Mouse (Mus musculus) midbrain, embryonic 14.5 days (tissue): ENCODE results near the gene 4930564D02Rik. TPM values are rescaled to one million over a fixed set of nuclear protein-coding genes. Genes with fewer than 3 reads are reported as not detected.

Experiments used
- ATAC-seq: fragments of 200-750 bp; cut with Nextera tagmentation; 2 replicates; pipeline ENCODE4 v1.8.0; 2017; ENCODE audit warnings: moderate number of reproducible peaks, moderate library complexity; ENCODE audit not compliant: low FRiP score, low TSS enrichment
- DNase-seq: peaks from one replicate; pipeline ENCODE4 v3.0.0-alpha.2; 2015
- H3K27ac ChIP-seq: fragments of 300-500 bp; sonication (generic); replicated peaks from 2 replicates; pipeline ENCODE4 v1.5.1; 2014; ENCODE audit warnings: mild to moderate bottlenecking, low read depth, low read length, moderate library complexity
- H3K27me3 ChIP-seq: fragments of 300-500 bp; sonication (generic); 2 replicates; pipeline ENCODE4 v1.6.1; 2014; ENCODE audit warnings: low read length, control low read depth, mixed read lengths; ENCODE audit not compliant: control insufficient read depth, insufficient read depth
- H3K36me3 ChIP-seq: fragments of 300-500 bp; sonication (generic); 2 replicates; pipeline ENCODE4 v1.6.1; 2014; ENCODE audit warnings: low read length, control low read depth; ENCODE audit not compliant: control insufficient read depth, insufficient read depth
- H3K4me1 ChIP-seq: fragments of 300-500 bp; sonication (generic); 2 replicates; pipeline ENCODE4 v1.6.1; 2014; ENCODE audit warnings: mild to moderate bottlenecking, antibody characterized with exemption, low read length, control low read depth; ENCODE audit not compliant: control insufficient read depth, insufficient read depth
- H3K4me2 ChIP-seq: fragments of 300-500 bp; sonication (generic); 2 replicates; pipeline ENCODE4 v1.6.1; 2014; ENCODE audit warnings: mild to moderate bottlenecking, low read length, moderate library complexity
- H3K4me3 ChIP-seq: fragments of 300-500 bp; sonication (generic); replicated peaks from 2 replicates; pipeline ENCODE4 v1.5.1; 2014; ENCODE audit warnings: low read depth, low read length
- H3K9ac ChIP-seq: fragments of 300-500 bp; sonication (generic); replicated peaks from 2 replicates; pipeline ENCODE4 v1.6.1; 2014; ENCODE audit warnings: mild to moderate bottlenecking, low read length, moderate library complexity
- H3K9me3 ChIP-seq: fragments of 300-500 bp; sonication (generic); 2 replicates; pipeline ENCODE4 v1.6.1; 2016; ENCODE audit warnings: low read length, control low read depth, mixed read lengths; ENCODE audit not compliant: control insufficient read depth
- WGBS: fragments of 180-500 bp; shearing (Covaris S2); extraction: QIAGEN DNeasy Blood & Tissue Kit; methylation state at CpG from one replicate; pipeline ENCODE4 v1.1.7; 2014; 5-methylcytosine and 5-hydroxymethylcytosine counted together
- polyA plus RNA-seq: library from polyadenylated mRNA; unstranded; fragments of >200 nt; fragmentation: Nextera tagmentation; extraction: Ambion mirVana; gene quantifications from 2 replicates; pipeline ENCODE4 v1.2.1, GENCODE M21; 2014

4930564D02Rik gene
- polyA plus RNA-seq: not detected in 2 replicates

- no peaks in the 10 kb centered on the region for H3K9me3 ChIP-seq
- H3K4me2 ChIP-seq: no peak within 1 kb of the TSS
- no peaks in the 10 kb centered on the region for H3K27me3 ChIP-seq
- no peaks in the 10 kb centered on the region for H3K36me3 ChIP-seq
- H3K4me1 ChIP-seq: no peaks in the 10 kb centered on the region
- WGBS: 86% methylated on average over 10 of the region's 10 CpGs
- no peak within 1 kb of the TSS for H3K27ac ChIP-seq
- no peak within 1 kb of the TSS for H3K9ac ChIP-seq
- DNase-seq: no peak
- ATAC-seq: no peak
- H3K4me3 ChIP-seq: no peak within 1 kb of the TSS
These were observed at the start of gene 4930564D02Rik for GRCm38 (mm10) chr3:105066544-105066943. Gene 4930564D02Rik, plus strand, starts transcription at chr3:105066844.

GRCm38 (mm10) chr3:105017314-105017713 lies 49.3 kb upstream of the 4930564D02Rik start:
- Histone ChIP-seq H3K4me3 (no peak overlapping the region), H3K4me2 (no peak overlapping the region), H3K36me3 (peaks cover 19% of the 10 kb centered on the region), H3K27me3 (no peaks in the 10 kb centered on the region), H3K27ac (no peak overlapping the region), H3K4me1 (no peaks in the 10 kb centered on the region), H3K9ac (no peak overlapping the region), H3K9me3 (no peaks in the 10 kb centered on the region)
- DNase-seq (no peak), ATAC-seq (no peak)
- WGBS: 97% methylated on average over 8 of the region's 8 CpGs

- H3K36me3 ChIP-seq: peaks cover 16% of the 10 kb centered on the region
- no peaks in the 10 kb centered on the region for H3K27me3 ChIP-seq
- no peaks in the 10 kb centered on the region for H3K4me1 ChIP-seq
- DNase-seq (no peak), ATAC-seq (no peak)
- H3K27ac ChIP-seq: no peak overlapping the region
- 94% methylated on average over 10 of the region's 10 CpGs for WGBS
- no peaks in the 10 kb centered on the region for H3K9me3 ChIP-seq
- no peak overlapping the region for H3K9ac ChIP-seq
- no peak overlapping the region for H3K4me3 ChIP-seq
- H3K4me2 ChIP-seq: no peak overlapping the region
These were observed 48.4 kb upstream of the 4930564D02Rik start for GRCm38 (mm10) chr3:105018085-105018782.

- 93% methylated on average over 6 of the region's 6 CpGs for WGBS
- H3K27me3 ChIP-seq: no peaks in the 10 kb centered on the region
- H3K9me3 ChIP-seq: no peaks in the 10 kb centered on the region
- no peak for ATAC-seq
- peaks cover 16% of the 10 kb centered on the region for H3K36me3 ChIP-seq
- H3K4me2 ChIP-seq: no peak overlapping the region
- DNase-seq: no peak
- H3K4me3 ChIP-seq: no peak overlapping the region
- H3K9ac ChIP-seq: no peak overlapping the region
- H3K27ac ChIP-seq: no peak overlapping the region
- H3K4me1 ChIP-seq: no peaks in the 10 kb centered on the region
These were observed 47.9 kb upstream of the 4930564D02Rik start for GRCm38 (mm10) chr3:105018783-105019105.

- 66% methylated on average over 12 of the region's 12 CpGs for WGBS
These were observed 46.6 kb upstream of the 4930564D02Rik start for GRCm38 (mm10) chr3:105019826-105020692.

GRCm38 (mm10) chr3:105023371-105024005 lies 43.2 kb upstream of the 4930564D02Rik start:
- no peak overlapping the region for H3K4me2 ChIP-seq
- H3K9ac ChIP-seq: no peak overlapping the region
- H3K36me3 ChIP-seq: peaks cover 17% of the 10 kb centered on the region
- no peaks in the 10 kb centered on the region for H3K27me3 ChIP-seq
- no peak overlapping the region for H3K27ac ChIP-seq
- no peak overlapping the region for H3K4me3 ChIP-seq
- no peaks in the 10 kb centered on the region for H3K4me1 ChIP-seq
- DNase-seq (no peak), ATAC-seq (no peak)
- 86% methylated on average over 10 of the region's 10 CpGs for WGBS
- no peaks in the 10 kb centered on the region for H3K9me3 ChIP-seq

More at GRCm38 (mm10) chr3:105019826-105020692, 46.6 kb upstream of the 4930564D02Rik start:
- DNase-seq: no peak
- Histone ChIP-seq H3K9me3 (no peaks in the 10 kb centered on the region), H3K4me1 (no peaks in the 10 kb centered on the region), H3K4me3 (no peak overlapping the region), H3K36me3 (peaks cover 20% of the 10 kb centered on the region), H3K9ac (no peak overlapping the region), H3K27me3 (no peaks in the 10 kb centered on the region), H3K27ac (no peak overlapping the region), H3K4me2 (no peak overlapping the region)
- no peak for ATAC-seq

GRCm38 (mm10) chr3:105036281-105036847 lies 30.3 kb upstream of the 4930564D02Rik start:
- ATAC-seq: no peak
- WGBS: 95% methylated on average over 10 of the region's 10 CpGs

GRCm38 (mm10) chr3:105037240-105037770 lies 29.3 kb upstream of the 4930564D02Rik start:
- Histone ChIP-seq H3K9ac (no peak overlapping the region), H3K4me2 (no peak overlapping the region), H3K27me3 (no peaks in the 10 kb centered on the region), H3K9me3 (no peaks in the 10 kb centered on the region), H3K36me3 (peaks cover 64% of the 10 kb centered on the region), H3K27ac (no peak overlapping the region), H3K4me1 (0 out of 2 replicates have a peak, but pooled peaks cover 6% of the 10 kb centered on the region), H3K4me3 (no peak overlapping the region)
- ATAC-seq (no peak), DNase-seq (no peak)
- WGBS: 94% methylated on average over 6 of the region's 6 CpGs

More at GRCm38 (mm10) chr3:105036281-105036847, 30.3 kb upstream of the 4930564D02Rik start:
- Histone ChIP-seq H3K9ac (no peak overlapping the region), H3K36me3 (peaks cover 72% of the 10 kb centered on the region), H3K9me3 (no peaks in the 10 kb centered on the region), H3K4me1 (0 out of 2 replicates have a peak, but pooled peaks cover 6% of the 10 kb centered on the region), H3K27me3 (no peaks in the 10 kb centered on the region), H3K4me3 (no peak overlapping the region), H3K27ac (no peak overlapping the region), H3K4me2 (no peak overlapping the region)
- DNase-seq: no peak
